Mouse (Mus musculus) cerebellum, adult (tissue): ENCODE data around the gene Olfr1150-ps1.

Experiments
- ATAC-seq: cut with Nextera tagmentation; 2 replicates; pipeline ENCODE4 v1.9.2; 2017; ENCODE audit warnings: mild to moderate bottlenecking, moderate library complexity, mixed read lengths; ENCODE audit not compliant: insufficient number of reproducible peaks, low FRiP score, low TSS enrichment

The Olfr1150-ps1 gene

GRCm38 (mm10) chr2:87843693-87844092, at the start of gene Olfr1150-ps1:
Gene Olfr1150-ps1, plus strand, starts transcription at chr2:87843993.
- no peak for ATAC-seq

DNA sequence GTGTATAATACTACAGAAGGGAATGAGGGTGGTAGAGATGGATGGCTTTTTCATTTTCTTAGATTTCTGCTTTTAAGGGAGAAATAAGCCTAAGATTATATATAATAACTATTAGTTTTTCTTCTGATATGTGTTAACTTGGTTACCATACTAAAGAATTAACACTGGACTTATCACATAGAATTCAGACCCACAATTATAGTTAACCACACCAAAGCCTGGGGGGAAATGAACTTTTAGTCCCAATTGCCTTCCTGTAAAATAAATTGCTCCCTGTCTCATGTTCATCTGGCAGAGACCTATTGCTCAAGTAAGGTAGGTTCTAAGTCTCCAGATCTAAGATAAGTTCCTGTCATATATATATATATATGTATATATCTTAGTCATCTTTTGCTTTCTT, 43.5 kb upstream of the Olfr1150-ps1 start, which contains the start of gene Olfr1143:
Gene Olfr1143, plus strand, starts transcription at position 301 of the 400 bp plus-strand sequence.
- ATAC-seq = no peak

- ATAC-seq = no peak
Measured at GRCm38 (mm10) chr2:87809522-87809921, 34.3 kb upstream of the Olfr1150-ps1 start, which contains the start of gene Olfr1145. Gene Olfr1145, plus strand, starts transcription at chr2:87809822.

DNA sequence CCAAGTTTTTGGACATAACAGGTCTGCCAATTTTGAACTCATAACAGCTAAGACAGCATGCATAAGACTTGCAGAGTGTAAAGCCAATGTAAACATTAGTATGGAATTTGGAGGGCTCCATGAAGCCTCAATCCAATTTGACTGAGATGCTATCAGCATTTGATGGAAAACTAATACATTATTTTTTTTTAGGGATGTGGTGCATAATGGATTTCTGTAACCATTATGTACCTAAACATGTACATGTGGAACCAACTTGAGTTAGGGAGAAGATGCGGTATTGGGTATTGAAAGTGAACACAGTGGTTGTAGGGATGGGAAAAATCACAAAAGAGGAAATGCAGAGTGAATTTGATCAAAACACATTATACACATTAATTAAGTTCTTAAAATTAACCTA, 13.6 kb upstream of the Olfr1150-ps1 start, which contains the start of gene Olfr1148:
Gene Olfr1148, plus strand, starts transcription at position 301 of the 400 bp plus-strand sequence.
- no peak for ATAC-seq

GRCm38 (mm10) chr2:87855562-87855961, 11.8 kb downstream of the Olfr1150-ps1 start, which contains the start of gene Olfr1151:
Gene Olfr1151, plus strand, starts transcription at chr2:87855862.
- no peak for ATAC-seq

GRCm38 (mm10) chr2:87866192-87866591, 22.4 kb downstream of the Olfr1150-ps1 start, which contains the start of gene Olfr1152:
Gene Olfr1152, plus strand, starts transcription at chr2:87866492.
- no peak for ATAC-seq

DNA sequence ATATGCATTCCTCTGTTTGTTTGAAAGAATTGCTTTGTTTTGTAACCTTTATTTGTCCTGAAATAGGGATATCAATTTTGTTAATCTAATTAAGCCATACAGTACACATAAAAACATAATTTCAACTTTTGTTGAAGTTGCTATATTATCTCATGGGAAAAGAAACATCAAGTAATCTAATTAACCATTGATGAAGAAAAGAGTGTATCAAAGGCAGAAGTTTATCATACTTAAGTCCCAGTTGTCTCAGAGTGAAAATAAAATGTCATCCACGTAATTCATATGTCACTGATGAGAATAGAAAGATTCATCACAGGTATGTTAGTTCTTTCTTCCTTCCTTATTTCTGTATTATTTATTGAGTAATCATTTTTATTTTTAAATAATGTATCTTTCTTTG, 50.9 kb downstream of the Olfr1150-ps1 start, which contains the start of gene Olfr1153:
Gene Olfr1153, plus strand, starts transcription at position 301 of the 400 bp plus-strand sequence.
- ATAC-seq = no peak
